Mouse (Mus musculus) lung, postnatal 25 days (tissue): Measurements from ENCODE around the gene Bcam.

ENCODE experiments used
- DNase-seq: peaks from one replicate; pipeline ENCODE4 v3.0.0; 2022; ENCODE audit warnings: low spot score

Bcam gene

DNA sequence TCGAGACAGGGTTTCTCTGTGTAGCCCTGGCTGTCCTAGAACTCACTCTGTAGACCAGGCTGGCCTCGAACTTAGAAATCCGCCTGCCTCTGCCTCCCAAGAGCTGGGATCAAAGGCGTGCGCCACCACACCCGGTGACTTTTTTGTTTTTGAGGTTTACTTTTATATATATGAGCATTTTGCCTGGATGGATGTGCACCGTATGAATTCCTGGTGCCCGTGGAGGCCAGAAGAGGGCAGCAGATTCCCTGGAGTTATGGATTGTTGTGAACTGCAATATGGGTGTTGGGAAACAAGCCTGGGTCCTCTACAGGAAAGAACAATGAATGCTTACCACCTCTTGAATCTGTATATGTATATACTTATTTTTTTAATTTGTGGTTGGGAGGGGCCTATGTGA lies 18.2 kb downstream of the Bcam start:
- peak; percentile 52 for DNase-seq

DNA sequence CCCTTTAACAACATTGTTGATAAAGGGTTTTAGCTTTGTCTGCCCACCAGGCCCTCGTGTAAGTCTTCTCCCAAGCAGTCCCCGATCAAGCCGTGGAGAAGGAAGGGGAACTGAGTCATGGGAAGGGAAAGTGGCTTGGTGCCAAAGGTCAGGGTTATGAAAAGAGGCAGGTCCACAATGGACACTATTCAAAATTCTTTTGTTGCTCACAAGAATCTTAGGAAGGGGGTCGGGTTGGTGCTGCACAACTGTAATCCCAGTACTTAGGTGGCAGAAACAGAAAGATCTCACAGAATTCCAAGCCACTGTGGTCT lies 19.8 kb downstream of the Bcam start:
- DNase-seq, result no peak

DNA sequence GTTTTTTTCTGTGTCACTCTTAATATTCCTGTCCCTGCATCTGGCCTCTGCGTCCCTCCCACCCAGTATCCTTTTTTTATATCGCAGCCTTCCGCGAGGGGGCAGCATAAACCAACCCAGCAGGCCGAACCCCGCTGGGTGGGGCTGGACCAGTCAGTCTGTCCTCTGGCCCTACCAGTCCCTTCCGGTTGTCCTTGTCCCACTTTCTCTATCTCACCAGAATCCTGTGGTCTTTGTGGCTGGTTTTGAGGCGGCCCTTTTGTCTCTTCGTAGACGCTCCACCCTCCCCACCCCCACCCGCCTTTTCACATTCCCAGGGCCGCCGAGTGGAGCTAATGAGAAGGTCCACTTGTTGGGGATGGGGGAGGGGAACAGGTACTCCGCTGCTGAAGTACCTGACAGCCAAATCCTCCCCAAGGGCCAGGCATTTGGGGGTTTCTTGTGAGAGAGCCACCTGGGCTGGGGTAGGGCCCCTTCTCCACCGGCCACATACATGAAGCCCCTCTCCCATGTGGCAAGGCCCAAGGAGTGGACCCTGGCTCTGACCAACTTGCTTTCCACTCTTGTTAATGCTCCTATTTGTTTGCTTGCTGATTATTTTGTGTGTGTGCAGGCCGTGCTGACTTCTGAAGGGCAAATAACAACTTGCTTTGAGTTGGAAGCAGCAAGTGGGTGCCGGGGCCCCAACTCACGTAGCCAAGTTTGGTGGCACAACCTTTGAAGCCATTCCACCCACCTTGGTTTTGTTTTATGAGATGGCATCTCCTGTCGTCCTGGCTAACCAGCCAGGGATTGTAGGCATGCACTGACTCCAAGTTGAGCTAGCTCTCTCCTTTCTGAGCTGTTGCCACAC lies 20.4 kb downstream of the Bcam start, which contains the start of gene Nectin2:
Gene Nectin2, minus strand, starts transcription at position 267 of the 853 bp plus-strand sequence.
- DNase-seq, result peak; percentile 93

DNA sequence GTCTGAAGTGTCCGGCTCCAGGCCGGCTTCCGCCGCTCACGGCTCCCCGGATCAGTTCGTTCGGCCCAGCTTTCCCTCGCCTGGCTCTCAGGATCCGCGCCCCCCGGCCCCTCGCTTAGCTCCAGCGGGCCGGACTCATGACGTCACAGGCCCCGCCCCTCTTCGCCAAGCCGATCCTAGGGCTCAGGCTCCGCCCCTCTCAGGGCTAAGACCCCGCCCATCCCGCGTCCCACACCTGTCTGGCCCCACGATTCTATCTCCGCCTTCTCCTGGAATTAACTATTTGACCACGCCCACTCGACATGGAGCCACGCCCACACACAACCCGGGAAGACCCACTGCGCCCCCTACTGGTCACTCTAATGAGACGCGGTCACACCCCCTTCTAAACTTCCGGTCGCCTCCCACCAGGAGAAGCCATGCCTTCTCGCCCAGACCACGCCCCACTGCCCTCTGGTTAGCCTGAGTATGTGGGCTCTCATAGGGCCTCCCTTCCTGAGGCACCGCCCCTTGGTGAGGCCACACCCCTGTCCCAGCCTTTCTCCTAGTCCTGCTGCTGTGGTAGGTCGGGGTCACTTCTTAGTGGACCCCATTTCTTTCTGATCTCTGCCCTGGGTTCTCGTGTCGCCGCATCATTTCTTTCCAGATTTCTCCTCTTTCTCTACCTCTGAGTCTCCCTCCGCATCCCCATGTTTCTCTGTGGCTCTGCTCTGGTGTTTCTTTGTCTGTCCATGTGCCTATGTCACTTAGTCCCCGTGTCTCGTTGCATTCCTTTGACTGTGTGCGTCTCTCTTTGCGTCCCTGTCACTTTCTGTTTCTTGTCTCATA lies 21.2 kb downstream of the Bcam start:
- peak; percentile 97 for DNase-seq

DNA sequence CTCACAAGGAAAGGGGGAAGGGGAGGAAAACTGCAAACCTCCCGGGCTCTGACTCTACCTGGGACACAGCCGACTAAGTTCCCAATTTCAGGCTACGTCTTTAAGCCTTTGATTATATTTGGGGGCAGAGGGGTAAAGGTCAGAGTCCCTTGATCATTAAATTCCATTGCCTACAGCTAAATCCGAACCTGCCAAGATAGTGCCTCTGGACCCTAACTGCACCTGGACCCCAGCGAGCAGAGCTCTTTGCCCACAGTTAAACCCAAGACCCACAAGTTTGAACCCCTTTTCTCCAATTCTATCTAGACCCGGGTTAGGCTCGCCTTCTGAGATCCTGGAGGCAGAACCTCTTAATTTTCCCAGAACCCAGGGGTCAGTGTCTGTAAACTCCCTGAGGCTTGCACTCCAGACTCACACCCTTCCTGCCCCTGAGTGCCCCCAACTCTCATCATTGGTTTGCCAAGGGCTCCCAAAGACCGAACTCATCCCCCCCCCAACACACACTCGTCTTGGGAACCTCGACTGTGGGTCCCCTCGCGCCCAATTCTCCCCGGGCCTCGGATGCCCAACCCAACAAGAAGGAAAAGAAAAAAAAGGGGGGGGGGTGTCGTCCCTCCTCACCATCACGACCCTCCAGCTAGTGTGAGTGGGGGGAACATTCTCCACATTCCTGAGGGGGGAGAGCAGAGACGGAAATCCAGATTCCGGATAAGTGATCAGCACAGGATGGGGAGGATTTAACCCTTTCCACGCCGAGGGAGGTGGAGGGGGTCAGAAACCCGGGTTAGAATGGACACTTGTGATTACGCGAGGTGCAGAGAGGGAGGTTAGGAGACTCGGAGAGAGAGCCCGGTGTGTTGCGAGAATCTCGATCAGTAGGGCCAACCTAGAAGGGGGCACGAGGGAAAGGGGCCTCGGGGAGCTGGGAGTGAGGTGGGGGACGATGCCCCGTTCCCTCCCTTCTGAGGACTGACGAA lies 22.3 kb downstream of the Bcam start:
- DNase-seq, result peak; percentile 37

DNA sequence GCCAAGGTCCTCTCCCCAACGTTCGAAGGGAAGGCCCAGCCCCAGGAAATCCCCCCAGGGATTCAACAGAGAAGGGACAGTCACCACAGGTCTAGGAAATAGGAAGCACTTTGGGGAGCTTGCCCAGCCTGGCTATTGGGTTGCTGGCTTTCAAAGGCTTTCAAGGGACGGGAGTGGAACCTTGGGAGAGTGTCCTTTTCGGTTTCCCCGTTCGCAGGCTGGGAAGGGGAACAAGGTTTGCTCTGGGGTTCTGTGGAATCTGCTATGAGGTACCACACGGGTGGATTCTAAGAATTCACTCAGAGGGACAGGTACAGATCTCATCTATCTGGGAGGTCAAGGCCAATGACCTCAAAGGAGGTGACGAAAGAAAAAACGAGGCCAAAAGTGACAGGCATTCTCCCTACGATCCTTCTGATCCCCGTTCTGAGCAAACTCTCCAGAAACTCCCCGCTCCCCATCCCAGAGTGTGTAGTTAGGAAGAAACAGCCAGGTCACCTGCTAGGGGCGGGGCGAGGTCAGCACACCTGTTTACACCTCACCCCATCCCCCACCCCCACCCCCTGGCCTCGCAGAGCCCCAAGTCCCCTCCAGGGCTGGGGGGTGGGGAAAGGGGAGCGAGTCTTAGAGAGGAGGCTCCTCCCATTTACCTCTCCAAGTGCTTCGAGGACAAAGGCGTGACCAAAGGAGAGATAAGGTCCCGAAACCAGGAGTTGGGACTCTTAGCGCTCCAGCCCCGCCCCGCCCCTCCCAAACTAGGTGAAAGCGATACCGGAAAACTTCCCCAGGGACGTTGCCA lies 23.2 kb downstream of the Bcam start:
- peak; percentile 84 for DNase-seq

DNA sequence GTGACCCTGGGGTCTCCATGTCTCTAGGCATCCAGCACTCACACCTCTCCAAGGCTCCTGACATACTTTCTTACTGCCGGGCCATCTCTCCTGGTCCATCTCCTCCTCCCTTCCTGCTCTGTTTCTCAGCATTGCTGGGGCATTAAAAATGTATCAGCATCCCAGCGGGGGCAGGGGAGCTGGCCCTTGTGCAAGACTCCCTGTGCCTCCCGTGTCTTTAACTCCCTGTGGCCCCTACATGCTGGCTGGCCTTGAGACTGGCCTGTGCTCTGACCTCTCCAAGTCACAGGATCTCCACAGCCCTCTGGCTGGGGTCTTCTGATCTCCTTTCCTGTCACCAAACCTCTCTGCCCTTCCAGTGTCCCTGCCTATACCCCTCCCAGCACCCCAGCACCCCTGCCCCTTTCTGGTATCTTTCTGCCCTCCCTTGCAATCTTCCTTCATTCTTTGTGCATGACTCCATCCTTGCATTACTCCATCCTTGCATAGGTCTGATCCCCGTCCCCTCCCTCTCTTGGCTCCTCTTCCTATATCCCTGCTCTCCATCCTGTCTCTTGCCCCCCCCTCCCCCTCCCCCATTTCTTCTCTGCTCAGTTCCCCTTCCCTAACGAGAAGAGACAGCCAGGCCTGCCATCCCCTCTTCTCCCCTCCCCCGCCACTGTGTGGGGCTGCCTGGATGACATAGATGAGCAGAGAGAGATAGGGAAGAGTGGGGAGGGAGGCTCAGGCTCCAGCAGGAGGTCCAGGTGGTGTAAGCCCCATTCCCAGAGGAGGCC lies 24.2 kb downstream of the Bcam start:
- DNase-seq, result no peak

DNA sequence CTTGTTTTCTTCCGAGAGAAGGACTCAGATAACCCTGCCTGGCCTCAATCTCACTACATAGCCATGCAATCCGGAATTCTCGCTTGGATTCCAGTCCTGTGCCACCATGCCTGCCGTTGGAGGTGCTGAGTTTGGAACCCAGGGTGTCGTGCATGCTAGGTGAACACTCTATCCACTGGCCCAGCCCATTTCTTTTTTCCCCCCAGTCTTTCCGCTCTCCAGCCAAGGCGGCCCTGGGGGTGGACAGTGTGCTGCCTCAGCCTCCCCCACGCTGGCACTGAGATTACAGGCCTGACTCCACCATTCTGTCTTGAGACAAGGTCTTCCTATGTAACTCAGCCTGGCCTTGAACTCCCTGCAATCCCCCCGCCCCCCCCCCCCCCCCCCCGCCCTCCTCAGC lies 24.8 kb downstream of the Bcam start:
- no peak for DNase-seq

DNA sequence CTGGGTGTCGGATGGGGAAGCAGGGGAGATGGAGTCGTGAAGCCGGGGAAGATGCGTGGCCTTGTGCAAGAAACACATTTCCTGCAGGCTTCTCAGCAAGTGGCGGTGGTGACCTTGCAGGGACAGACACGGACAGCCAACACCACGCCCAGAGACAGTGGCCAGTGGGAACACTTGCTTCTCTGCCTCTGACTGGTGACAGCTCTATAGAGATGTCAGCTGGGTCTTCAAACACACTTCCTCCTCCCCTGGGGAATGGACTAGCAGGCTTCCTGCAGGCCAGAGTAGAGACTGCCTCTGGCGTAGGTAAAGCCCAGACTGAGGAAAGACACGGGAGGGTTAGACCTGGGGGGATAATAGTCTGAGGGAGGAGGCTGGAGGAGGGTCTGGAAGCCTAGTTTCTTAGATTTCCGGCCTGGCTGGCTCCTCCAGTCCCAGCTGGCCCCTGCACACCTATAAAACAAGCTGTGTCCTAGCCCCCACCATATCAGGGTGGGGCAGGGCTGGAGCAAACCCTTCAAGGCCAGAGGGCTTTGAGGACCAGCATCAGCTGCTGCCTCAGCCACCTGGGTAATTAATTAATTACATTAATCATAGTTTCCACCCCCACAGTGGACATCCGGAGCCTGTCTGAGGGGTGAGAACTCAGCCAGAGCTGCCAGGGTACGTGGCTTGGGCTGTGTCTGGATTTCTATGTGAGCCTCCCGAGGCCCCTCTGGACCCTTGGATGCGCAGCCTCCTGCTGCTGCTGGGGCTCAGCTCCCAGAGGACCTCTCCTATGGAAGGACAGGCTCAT lies 26.0 kb downstream of the Bcam start:
- DNase-seq, result no peak

DNA sequence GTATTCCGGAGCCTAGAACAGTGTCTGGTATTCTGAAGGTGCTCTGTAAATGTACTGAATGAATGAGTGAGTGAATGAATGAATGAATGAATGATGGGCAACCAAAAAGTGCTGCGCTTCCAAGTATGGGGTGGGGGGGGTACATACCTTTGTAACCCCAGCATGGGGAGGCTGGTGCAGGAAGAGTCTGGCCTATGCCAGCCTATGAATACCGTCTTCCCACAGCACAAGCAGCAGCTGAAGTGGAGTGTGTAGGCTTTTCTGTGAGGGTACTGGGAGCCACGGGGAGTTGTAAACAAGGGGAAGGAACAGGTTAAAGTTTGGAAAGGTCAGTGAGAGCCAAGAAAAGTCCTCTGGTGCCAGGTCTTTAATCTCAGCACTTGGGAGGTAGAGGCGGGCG lies 27.0 kb downstream of the Bcam start:
- no peak for DNase-seq

DNA sequence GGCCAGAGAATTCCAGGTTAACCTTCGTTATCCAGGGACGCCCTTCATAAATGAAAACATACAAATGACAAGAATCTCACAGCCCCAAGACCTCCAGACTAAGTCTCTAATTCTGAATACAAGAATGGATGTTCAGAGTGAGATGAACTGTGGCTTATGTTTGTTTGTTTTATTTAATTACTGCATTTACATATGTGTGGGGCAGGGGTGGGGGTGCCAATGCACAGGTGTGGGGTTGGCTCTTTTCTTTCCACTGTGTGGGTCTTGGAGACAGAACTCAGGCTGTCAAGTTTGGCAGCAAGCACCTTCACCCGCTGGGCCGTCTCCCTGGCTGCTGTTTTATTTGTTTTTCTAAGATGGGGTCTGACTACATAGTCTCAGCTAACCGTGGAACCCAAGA lies 28.3 kb downstream of the Bcam start:
- no peak for DNase-seq

DNA sequence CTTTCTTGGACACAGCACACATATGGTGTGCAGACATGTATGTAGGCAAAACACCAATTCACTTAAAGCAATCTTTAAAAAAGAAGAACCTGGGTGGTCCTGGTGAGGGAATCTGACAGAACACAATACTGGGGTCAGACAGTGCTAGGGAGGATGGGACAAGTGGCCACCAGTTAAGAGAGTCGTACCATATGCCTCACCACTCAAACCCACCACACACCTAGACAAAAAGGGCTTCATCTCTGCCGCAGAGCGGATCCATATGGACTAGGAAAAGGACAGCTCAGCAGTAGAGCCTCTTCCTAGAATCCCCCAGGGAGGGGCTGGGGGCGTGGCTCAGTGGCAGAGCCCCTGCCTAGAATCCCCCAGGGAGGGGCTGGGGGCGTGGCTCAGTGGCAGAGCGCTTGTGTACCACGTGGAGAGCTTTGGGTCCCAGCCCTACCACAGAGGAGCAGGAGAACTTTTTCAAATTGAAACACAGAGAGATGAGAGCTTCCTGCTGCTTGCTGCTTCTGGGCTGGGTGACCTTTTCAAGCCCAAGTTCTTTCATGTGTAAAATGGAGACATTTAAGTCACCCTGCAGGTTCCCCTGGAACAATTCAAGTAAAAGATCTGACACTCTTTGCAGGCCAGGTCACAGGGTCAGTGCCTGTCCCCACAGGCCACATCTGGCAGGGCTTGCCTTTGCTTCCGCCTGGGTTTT lies 29.3 kb downstream of the Bcam start:
- no peak for DNase-seq

DNA sequence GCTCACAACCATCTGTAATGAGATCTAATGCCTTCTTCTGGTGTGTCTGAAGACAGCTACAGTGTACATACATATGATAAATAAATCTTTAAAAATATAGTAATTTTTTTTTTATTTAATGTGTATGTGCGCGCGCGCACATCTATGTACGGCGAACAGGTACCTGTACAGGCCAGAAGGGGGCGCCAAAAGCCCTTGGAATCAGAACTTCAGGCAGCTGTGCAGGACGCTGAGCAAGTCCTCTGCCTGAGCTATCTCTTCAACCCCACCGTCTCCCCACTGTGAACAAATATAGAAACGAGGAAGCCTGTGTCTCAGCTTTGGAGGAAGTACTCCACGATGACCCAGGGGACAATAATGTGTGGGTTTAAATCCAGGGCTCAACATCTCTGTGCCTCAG lies 30.5 kb downstream of the Bcam start:
- no peak for DNase-seq

DNA sequence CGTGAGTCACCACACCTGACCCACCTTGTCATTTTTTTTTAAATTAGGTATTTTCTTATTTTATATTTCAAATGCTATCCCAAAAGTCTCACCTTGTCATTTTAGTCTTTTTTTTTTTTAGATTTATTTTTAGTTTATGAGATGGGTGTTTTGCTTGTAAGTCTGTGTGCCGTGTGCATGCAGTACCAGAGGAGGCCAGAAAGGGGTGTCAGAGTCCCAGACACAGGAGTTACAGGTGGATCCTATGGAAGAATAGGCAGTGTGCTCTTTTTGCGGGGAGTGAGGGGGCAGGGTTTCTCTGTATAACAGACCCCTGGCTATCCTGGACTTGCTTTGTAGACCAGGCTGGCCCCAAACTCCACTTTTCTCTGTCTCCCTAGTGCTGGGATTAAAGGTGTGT lies 32.0 kb downstream of the Bcam start:
- DNase-seq, result no peak

DNA sequence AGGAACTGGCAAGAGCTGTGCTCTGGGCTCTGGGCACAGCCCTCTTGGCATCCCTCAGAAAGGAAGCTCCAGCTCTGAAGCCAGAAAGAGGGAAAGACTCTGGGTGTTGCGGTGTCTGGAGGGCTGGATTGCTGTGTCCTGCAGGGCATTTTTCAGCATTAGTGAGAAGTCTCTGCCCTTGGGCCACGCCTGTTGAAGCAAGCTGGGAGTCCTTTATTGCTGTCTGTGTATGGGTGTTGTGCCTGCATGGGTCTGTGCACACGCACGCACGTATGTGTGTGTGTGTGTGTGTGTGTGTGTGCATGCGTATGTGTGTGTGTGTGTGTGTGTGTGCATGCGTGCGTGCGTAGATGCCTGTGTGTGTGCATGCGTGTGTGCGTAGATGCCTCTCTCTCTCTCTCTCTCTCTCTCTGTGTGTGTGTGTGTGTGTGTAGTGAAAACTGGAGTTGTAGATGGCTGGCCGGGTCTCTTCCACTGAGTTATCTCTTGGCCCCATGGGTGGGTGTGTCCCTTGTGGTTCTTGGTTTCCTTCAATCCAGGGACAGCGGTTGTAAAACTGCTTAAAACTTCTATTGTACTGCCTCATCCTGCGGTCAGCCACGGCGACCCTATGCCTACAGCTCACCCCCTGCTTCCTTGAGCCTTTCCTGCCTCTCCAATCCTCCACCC lies 34.3 kb downstream of the Bcam start:
- DNase-seq, result no peak

DNA sequence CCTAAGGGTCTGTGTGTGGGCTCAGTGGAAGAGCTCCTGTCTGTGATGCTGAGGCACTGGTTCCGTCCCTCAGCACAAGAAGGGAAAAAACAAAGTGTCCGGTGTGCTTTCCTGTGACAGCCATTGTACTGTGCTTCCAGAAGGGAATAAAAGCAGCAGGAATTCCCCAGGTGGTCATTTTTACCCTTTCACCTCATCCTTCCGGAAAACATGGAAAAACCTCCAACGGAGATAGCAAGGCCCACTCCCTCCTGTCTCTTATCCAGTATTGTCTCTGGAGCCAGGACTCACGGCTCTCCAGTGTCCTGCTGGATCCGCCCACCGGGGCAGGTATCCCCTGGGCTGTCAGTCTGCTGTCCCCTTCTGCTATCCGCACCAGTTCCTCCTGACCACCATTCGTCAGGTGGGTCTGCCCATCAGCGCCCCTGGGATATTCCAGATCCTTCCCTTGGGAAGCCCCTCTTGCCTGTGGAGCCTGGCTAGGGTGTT lies 36.6 kb downstream of the Bcam start:
- no peak for DNase-seq

DNA sequence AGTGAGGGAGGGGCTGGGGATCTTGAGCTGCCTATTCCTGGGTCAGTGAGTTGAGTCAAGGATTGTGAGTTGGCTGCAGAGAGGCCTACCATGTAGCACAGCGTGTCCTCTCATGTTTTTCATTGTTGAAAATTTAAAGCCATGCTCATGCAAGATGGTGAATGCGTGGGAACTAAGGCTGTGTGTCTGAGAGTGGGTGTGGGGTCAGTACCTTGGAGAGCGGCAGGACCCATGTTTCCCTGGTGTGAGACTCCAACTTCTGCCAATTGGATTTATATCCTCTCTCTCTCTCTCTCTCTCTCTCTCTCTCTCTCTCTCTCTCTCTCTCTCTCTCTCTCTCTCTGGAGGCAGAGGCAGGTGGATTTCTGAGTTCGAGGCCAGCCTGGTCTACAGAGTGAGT lies 44.3 kb downstream of the Bcam start:
- no peak for DNase-seq

DNA sequence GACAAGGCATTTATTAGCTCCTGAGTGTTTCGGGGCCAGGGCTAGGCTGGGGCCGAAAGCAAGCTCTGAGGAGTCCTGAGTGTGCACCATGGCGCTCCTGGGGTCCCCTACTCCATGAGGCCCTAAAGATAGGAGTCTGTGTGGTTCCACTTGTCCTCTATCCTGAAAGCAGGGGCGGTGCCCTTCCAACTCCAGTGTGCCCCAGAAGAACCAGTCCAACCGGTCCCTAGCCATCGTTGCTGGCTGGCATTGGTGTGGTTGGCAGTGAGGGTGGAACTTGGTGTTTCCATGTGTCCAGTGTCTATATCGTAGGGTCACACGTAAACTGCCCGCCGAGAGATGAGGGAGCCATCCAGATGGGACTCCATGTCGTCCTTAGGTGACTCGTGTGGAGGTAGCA lies 46.6 kb downstream of the Bcam start:
- DNase-seq, result peak; percentile 83
